9 mouse cellular contexts compared by ENCODE assay signal in genomic region chr19:5660942-5661751, GRCm38 (mm10). TPM values are rescaled to one million over a fixed set of nuclear protein-coding genes. Genes with fewer than 3 reads are reported as not detected.
DNase-seq lines count a peak whose midpoint lies in the region; ATAC-seq lines count a peak whose summit lies in the region.
"Had no signal": no experiment of that assay in that cellular context is flagged by ENCODE, and none has a peak within 500 bp of the region (broad histone marks: within the 10 kb centered on the region; RNA-seq: fewer than 3 reads in every experiment).

No protein-coding gene starts in this region.

- peaks cover 95% of the 10 kb centered on the region for H3K36me3 ChIP-seq in erythroblast, embryonic 14.5 days (ENCODE audit: control insufficient read depth)
- peaks cover 21% of the 10 kb centered on the region for H3K36me3 ChIP-seq in hindbrain, embryonic 13.5 days
- H3K36me3 ChIP-seq in neural tube, embryonic 15.5 days, result peaks cover 16% of the 10 kb centered on the region

- 79% methylated on average over 16 of the region's 16 CpGs for WGBS in hindbrain, embryonic 13.5 days
- WGBS in neural tube, embryonic 15.5 days, result 89% methylated on average over 15 of the region's 16 CpGs

- peaks cover under 1% of the 10 kb centered on the region; the same call in 1 of the 2 replicates for H3K9me3 ChIP-seq in erythroblast, embryonic 14.5 days (ENCODE audit: control insufficient read depth, low read length)
- no peaks in the 10 kb centered on the region for H3K9me3 ChIP-seq in hindbrain, embryonic 13.5 days
- no peaks in the 10 kb centered on the region for H3K9me3 ChIP-seq in neural tube, embryonic 15.5 days (replicated peaks)

- no peak overlapping the region for H3K27ac ChIP-seq in hindbrain, embryonic 13.5 days
- 0 out of 2 replicates have a peak overlapping the region, but pooled peaks have one; percentile 9 for H3K27ac ChIP-seq in neural tube, embryonic 15.5 days (replicated peaks)

- peak; percentile 49 for DNase-seq in brain, adult 2 months (ENCODE audit: low read depth, low spot score)
- peak; percentile 46 for DNase-seq in liver
- no peak for DNase-seq in retina, embryonic 14.5 days (ENCODE audit: low spot score)

- peak overlapping the region; percentile 11 for H3K4me2 ChIP-seq in hindbrain, embryonic 13.5 days
- peak overlapping the region; percentile 56 for H3K4me2 ChIP-seq in neural tube, embryonic 15.5 days

- H3K27me3 ChIP-seq in erythroblast, embryonic 14.5 days (ENCODE audit: control insufficient read depth), result no peaks in the 10 kb centered on the region
- peaks cover 6% of the 10 kb centered on the region for H3K27me3 ChIP-seq in hindbrain, embryonic 13.5 days
- H3K27me3 ChIP-seq in neural tube, embryonic 15.5 days (replicated peaks), result peaks cover 4% of the 10 kb centered on the region

- no peak for ATAC-seq in erythroblast, adult 5-6 weeks (replicated peaks; ENCODE audit: low FRiP score, poor library complexity, severe bottlenecking)
- ATAC-seq in hindbrain, embryonic 13.5 days (ENCODE audit: low FRiP score), result no peak
- ATAC-seq in neural tube, embryonic 15.5 days (ENCODE audit: low FRiP score), result no peak
- ATAC-seq in frontal cortex, adult (ENCODE audit: low TSS enrichment), result no peak

- H3K4me3 ChIP-seq in erythroblast, embryonic 14.5 days (replicated peaks), result peak overlapping the region; percentile 75
- H3K4me3 ChIP-seq in hindbrain, embryonic 13.5 days, result no peak overlapping the region
- H3K4me3 ChIP-seq in neural tube, embryonic 15.5 days (replicated peaks), result no peak overlapping the region

- peaks cover 74% of the 10 kb centered on the region for H3K4me1 ChIP-seq in erythroblast, embryonic 14.5 days (ENCODE audit: control insufficient read depth)
- peaks cover 20% of the 10 kb centered on the region for H3K4me1 ChIP-seq in hindbrain, embryonic 13.5 days (replicated peaks)
- peaks cover 19% of the 10 kb centered on the region for H3K4me1 ChIP-seq in neural tube, embryonic 15.5 days

- H3K9ac ChIP-seq in hindbrain, embryonic 13.5 days, result peak overlapping the region; percentile 24; the same call in 1 of the 2 replicates
- no peak overlapping the region for H3K9ac ChIP-seq in neural tube, embryonic 15.5 days (replicated peaks)

RNA-seq across cellular contexts. Expression of gene Sipa1, which starts 2.4 kb away (rescaled TPM):
- 63.2 and 69.8 TPM in 2 replicates for polyA plus RNA-seq in erythroblast, embryonic 14.5 days (2012)
- 20.5 and 36.9 TPM in 2 replicates for total RNA-seq in erythroblast, adult 5-6 weeks (2015; ENCODE audit: low replicate concordance)
- total RNA-seq in erythroblast, adult 5-6 weeks (2017; ENCODE audit: low replicate concordance), result 27.4 and 90.3 TPM in 2 replicates
- polyA plus RNA-seq in hindbrain, embryonic 13.5 days (2015; fragmentation: Nextera tagmentation; extraction: Ambion mirVana), result 15.0 and 15.4 TPM in 2 replicates
- 19.1 and 21.7 TPM in 2 replicates for polyA plus RNA-seq in neural tube, embryonic 15.5 days (2015; fragmentation: Nextera tagmentation; extraction: Ambion mirVana)

RNA-seq across cellular contexts. Expression of gene Rela, which starts 23.9 kb away (rescaled TPM):
- polyA plus RNA-seq in erythroblast, embryonic 14.5 days (2012), result 4.1 and 6.0 TPM in 2 replicates
- total RNA-seq in erythroblast, adult 5-6 weeks (2015; ENCODE audit: low replicate concordance), result 13.1 and 25.1 TPM in 2 replicates
- total RNA-seq in erythroblast, adult 5-6 weeks (2017; ENCODE audit: low replicate concordance), result 15.5 and 22.0 TPM in 2 replicates
- polyA plus RNA-seq in hindbrain, embryonic 13.5 days (2015; fragmentation: Nextera tagmentation; extraction: Ambion mirVana), result 30.1 and 35.2 TPM in 2 replicates
- polyA plus RNA-seq in neural tube, embryonic 15.5 days (2015; fragmentation: Nextera tagmentation; extraction: Ambion mirVana), result 31.6 and 39.2 TPM in 2 replicates

RNA-seq across cellular contexts. Expression of gene Map3k11, which starts 27.4 kb away (rescaled TPM):
- 18.5 and 20.2 TPM in 2 replicates for polyA plus RNA-seq in erythroblast, embryonic 14.5 days (2012)
- total RNA-seq in erythroblast, adult 5-6 weeks (2015; ENCODE audit: low replicate concordance), result 5.0 and 7.3 TPM in 2 replicates
- total RNA-seq in erythroblast, adult 5-6 weeks (2017; ENCODE audit: low replicate concordance), result 8.4 and 11.2 TPM in 2 replicates
- polyA plus RNA-seq in hindbrain, embryonic 13.5 days (2015; fragmentation: Nextera tagmentation; extraction: Ambion mirVana), result 11.6 and 14.4 TPM in 2 replicates
- polyA plus RNA-seq in neural tube, embryonic 15.5 days (2015; fragmentation: Nextera tagmentation; extraction: Ambion mirVana), result 12.7 and 18.3 TPM in 2 replicates

RNA-seq across cellular contexts. Expression of gene Pcnx3, which starts 27.6 kb away (rescaled TPM):
- 43.8 and 46.7 TPM in 2 replicates for polyA plus RNA-seq in erythroblast, embryonic 14.5 days (2012)
- 10.7 and 16.3 TPM in 2 replicates for total RNA-seq in erythroblast, adult 5-6 weeks (2015; ENCODE audit: low replicate concordance)
- 14.8 and 20.3 TPM in 2 replicates for total RNA-seq in erythroblast, adult 5-6 weeks (2017; ENCODE audit: low replicate concordance)
- polyA plus RNA-seq in hindbrain, embryonic 13.5 days (2015; fragmentation: Nextera tagmentation; extraction: Ambion mirVana), result 21.3 and 24.4 TPM in 2 replicates
- polyA plus RNA-seq in neural tube, embryonic 15.5 days (2015; fragmentation: Nextera tagmentation; extraction: Ambion mirVana), result 21.0 and 23.4 TPM in 2 replicates

RNA-seq across cellular contexts. Expression of gene Kcnk7, which starts 43.0 kb away (rescaled TPM):
- polyA plus RNA-seq in erythroblast, embryonic 14.5 days (2012), result 0.04 and 0.06 TPM in 2 replicates
- not detected in 2 replicates for total RNA-seq in erythroblast, adult 5-6 weeks (2015; ENCODE audit: low replicate concordance)
- total RNA-seq in erythroblast, adult 5-6 weeks (2017; ENCODE audit: low replicate concordance), result not detected in 2 replicates
- polyA plus RNA-seq in hindbrain, embryonic 13.5 days (2015; fragmentation: Nextera tagmentation; extraction: Ambion mirVana), result 0.44 and 0.63 TPM in 2 replicates
- 0.35 and 0.45 TPM in 2 replicates for polyA plus RNA-seq in neural tube, embryonic 15.5 days (2015; fragmentation: Nextera tagmentation; extraction: Ambion mirVana)
- total RNA-seq: layer of hippocampus, postnatal 14 days had no signal
